Mouse (Mus musculus): Measurements from ENCODE around the gene Tuba1b.
A peak's percentile ranks its signal among the peaks of the same experiment; 100 is the strongest.
"Not testable (repeated sequence)": the region's sequence is repeated elsewhere in the genome, so short reads cannot be mapped to it uniquely, and the experiment has no call there.

The Tuba1b gene

DNA sequence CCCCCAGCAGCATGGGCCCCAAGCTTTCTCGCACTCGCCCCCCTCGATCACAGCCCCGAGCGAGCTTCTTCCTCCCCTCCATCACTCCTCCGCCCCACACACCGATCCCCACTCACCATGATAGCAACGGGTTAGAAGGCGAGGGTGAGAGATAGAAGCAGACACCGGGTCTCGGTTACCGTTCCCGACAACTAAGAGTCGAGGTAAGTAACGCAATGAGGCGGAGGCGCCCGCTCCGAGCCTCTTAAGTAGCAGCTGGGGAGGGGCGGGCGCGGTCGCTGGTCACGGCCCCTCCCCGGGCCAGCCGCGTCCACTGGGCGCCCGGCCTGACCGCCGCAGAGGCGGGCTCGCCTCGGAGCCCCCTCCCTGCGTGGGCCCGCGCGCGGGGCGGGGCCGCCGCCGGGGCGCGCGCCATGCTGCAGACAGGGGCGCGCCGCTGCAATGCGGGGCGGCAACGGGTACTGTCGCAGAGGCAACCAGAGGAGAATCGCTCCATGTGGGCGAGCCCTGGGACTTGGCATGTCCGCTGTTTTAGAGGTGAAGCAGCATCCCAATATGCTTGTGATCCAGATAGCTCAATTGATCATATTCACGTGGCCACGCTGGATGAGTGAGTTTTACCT lies at the start of gene Tuba1b:
TSS of gene Tuba1b (minus strand) at position 349 of the 623 bp plus-strand sequence.
- DNase-seq (ENCODE audit: low spot score in 2 of 2): peak; percentile 81

GRCm38 (mm10) chr15:98983431-98984081 lies 49.2 kb upstream of the Tuba1b start:
- DNase-seq (ENCODE audit: low spot score in 2 of 2): no peak

DNA sequence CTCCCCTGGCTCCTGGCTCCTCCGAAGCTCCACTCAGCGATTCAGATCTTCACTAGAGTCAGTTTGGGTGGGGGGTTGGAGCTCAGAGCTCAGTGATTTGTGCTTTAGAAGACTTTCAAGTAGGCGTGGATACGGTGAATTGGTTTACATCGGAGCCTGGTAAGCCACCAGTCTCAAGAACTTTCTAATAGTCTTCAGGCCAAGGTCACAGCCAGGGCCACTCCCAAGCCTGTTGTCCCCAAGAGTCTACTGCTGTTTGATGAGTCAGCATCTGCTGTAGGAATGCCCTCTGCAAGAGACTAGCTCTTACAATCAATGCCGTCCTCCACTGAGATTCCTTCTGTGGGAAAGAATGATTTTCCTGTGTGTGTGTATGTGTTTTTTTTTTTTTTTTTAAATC lies 47.7 kb upstream of the Tuba1b start:
- DNase-seq (ENCODE audit: low spot score in 2 of 2): no peak

GRCm38 (mm10) chr15:98980012-98980614 lies 45.7 kb upstream of the Tuba1b start:
- no peak for DNase-seq (ENCODE audit: low spot score in 2 of 2)

DNA sequence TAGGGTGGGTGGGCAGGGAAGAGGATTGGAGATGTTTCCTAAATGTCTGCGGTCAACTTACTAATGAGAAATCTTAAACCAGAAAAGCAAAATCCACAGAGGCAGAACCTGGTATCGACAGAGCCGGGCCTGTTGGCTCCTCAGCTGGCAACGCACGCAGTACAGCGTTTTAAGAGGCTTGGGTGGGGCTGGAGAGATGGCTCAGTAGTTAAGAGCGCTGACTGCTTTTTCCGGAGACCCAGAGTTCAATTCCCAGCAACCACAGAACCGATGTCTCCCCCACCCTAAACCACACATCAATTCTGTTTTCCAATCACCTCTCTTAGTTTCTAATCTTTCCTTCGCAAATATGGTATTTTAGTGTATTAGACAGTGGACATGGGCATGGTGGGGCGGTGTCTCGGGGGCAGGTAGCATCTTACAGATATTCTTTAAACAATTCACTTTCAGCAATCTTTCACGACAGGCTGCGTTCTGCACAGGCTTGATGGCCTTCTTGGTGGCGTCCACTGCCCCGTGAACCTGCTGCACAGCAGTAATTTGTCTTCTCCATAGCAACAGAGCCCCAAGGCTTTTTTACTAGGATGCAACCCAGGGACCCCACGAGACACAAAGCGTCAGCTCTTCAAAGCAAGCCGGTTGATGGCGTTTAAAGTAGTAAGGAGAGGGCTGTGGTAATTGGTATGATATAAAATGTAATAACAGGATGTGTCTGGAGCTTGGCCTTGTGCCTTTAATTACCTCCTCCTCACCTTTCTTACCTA lies 44.2 kb upstream of the Tuba1b start:
- DNase-seq (ENCODE audit: low spot score in 2 of 2): no peak

- no peak for DNase-seq (ENCODE audit: low spot score in 2 of 2)
Measured at GRCm38 (mm10) chr15:98977759-98978408, 43.5 kb upstream of the Tuba1b start.

DNA sequence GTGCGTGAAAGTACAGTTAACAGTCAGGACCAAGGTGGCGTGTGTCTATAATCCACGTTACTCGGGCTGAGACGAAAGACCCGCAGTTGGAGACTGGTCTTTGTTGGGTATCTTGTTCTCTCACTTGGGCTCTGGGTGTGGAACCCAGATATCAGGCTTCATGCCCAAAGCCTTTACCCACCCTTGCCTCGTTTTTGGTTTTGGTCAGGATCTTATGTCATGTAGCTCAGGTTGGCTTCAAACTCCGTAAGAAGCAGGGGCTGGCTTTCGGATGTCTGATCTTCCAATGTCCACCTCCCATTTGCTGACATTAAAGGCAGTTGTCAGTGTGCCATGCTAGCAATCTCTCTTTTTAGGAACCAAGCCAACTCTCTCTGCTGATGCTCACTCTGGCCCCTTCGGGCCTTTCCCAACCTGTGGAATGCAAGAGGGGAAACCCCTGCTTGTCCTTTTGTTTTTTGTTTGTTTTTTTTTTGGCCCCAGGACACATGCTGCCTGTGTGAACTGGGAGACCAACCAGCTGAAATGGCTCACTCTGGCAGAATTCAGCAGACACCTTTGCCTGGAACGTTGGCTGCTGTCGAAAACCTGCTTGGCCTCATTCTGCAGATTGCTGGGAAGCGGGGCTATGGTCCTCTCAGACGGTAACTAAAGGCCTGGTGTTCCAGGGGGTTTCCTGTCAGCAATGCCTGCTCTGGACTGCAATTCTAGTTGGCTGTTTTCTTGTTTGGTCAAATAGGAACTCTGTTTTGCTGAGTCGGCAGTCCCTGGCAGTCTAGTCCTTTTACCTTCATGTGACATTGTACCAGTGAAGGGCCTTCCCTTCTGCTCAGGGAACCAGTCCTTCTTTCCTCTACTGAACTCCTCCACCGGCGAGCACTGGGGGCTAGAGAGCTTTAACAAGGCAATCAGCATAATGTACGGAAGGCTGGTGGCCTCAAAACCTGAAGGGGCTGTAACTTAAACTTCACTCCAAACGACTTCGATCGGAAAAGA lies 42.7 kb upstream of the Tuba1b start:
- no peak for DNase-seq (ENCODE audit: low spot score in 2 of 2)

- no peak for DNase-seq (ENCODE audit: low spot score in 2 of 2)
Measured at GRCm38 (mm10) chr15:98973015-98973614, 38.8 kb upstream of the Tuba1b start.

DNA sequence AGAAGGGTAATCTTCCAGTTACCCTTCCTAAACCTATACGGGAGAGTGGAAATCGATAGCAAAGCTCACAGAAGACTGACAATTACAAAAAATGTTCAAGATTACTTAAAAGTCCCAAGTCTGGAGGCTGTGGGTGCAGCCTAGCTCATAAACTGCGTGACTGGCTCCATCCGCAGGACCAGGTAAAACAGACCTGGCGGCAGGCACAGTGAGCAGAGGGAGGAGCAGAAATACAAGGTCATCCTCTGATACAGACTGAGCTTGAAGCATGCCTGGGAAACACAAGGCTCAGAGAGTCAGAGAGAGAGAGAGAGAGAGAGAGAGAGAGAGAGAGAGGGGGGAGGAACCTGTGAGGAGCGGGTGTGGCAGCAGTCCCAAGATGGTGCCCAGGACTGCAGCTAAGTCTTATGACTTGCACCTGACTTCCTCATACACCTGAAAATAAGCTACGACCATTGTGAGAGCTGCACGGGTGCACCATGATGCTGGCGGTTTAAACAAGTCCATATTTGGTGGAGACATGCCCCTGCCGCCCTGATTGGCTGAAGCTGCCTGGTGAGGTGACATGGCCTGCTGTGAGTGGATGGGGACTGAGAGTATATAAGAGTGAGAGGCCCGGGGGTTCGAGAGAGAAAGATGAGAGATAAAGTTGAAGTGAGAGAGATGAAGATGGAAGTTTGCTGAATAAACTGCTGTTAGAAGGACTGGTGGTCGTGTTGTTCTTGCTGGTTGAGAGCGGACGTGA lies 37.4 kb upstream of the Tuba1b start:
- not testable (repeated sequence) for DNase-seq (ENCODE audit: low spot score in 2 of 2)

DNA sequence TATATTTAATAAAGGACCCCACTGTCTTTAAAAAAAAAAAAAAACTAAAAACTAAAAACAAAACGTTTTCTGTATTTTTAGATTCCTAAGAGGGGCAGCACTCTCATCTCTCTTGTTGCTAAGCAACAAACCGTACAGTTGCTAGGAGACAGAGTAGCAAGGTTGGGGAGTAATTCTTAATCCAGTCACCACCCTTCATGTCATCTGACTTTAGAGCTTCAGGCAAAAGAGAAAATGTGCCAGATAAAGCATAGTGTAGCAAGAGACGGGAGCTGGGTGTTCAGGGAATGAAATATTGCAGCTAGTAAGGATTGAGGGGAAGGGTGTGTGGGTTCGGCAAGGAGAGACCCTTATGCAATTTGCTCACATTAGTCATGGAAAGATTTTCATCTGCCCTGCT lies 36.7 kb upstream of the Tuba1b start:
- no peak for DNase-seq (ENCODE audit: low spot score in 2 of 2)

GRCm38 (mm10) chr15:98969372-98970101 lies 35.2 kb upstream of the Tuba1b start:
- peak; percentile 66 to 67 for DNase-seq (ENCODE audit: low spot score in 2 of 2)

GRCm38 (mm10) chr15:98968701-98969371 lies 34.5 kb upstream of the Tuba1b start:
- peak in 1 of 2 experiments; percentile 20 for DNase-seq (ENCODE audit: low spot score in 2 of 2)

- no peak for DNase-seq (ENCODE audit: low spot score in 2 of 2)
Measured at GRCm38 (mm10) chr15:98959531-98959930, 25.2 kb upstream of the Tuba1b start.

DNA sequence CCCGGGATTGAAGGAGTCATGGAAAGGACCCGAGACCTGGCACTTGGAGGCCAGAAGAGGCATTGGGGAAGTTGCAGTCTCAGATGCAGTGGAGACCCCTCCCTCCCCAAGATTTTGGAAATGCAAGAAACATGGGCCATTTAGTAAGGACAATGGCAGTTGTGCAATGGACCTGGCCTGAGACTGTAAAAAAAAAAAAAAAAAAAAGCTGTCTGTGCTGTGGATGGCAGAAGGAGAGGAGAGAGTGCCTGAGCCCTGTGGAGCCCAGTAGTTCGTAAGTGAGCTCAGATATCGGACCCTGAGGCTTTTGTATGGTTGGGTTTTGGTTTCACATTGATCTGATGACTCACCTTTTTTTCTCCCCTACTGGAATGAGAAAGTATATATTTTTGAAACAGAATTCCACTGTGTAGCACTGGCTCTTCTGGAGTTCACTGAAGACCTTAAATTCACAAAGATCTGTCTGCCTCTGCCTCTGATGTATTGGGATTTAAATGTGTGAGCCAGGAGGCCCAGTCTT lies 24.6 kb upstream of the Tuba1b start:
- no peak for DNase-seq (ENCODE audit: low spot score in 2 of 2)

GRCm38 (mm10) chr15:98957475-98957874 lies 23.1 kb upstream of the Tuba1b start:
- no peak for DNase-seq (ENCODE audit: low spot score in 2 of 2)

GRCm38 (mm10) chr15:98956000-98956399 lies 21.6 kb upstream of the Tuba1b start:
- no peak for DNase-seq (ENCODE audit: low spot score in 2 of 2)

DNA sequence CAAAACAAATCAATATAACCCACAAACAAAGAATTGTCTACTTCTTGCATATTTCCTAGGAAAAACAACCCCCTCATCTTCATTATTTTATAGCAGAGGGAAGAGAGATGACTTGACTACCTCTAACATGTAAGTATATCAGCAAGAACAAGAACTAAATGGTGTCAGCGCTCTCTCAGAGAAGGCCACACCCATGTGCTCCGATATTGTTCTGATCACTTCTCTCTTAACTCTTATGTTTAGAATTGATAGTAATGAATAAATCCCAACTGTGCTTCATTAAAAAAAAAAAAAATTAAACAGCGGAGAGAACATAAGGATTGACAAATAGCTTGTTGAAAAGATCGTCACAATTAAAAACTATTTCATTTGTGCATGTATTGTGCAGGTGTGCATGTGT lies 21.0 kb upstream of the Tuba1b start:
- DNase-seq (ENCODE audit: low spot score in 2 of 2): no peak
